Mouse (Mus musculus): ENCODE results near the gene Pirb. TPM values are rescaled to one million over a fixed set of nuclear protein-coding genes. Genes with fewer than 3 reads are reported as not detected.
A peak's percentile ranks its signal among the peaks of the same experiment; 100 is the strongest.
"Not testable (repeated sequence)": the region's sequence is repeated elsewhere in the genome, so short reads cannot be mapped to it uniquely, and the experiment has no call there.

The Pirb gene
- polyA plus RNA-seq (2015; fragmentation: Nextera tagmentation; extraction: Ambion mirVana), result 0.84 and 1.3 TPM in 2 replicates

DNA sequence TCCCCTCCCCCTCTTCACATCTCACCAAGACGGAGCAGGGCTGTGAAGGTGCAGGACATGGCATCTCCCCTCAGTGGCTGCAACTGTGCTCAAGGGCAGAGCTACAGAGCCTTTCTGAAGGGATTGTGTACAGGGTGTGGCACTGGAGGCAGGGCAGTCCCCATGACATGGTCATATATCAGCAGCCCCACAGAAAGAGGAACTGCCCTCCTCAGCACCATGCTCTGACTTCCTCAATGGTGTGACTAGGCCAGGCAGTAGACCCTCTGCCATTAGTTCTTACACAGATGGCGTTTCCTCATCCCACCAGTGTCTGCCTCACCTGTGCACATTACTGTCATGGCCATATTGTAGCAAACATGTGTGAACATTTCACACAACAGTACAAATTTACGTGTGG lies at the start of gene Pirb:
Pirb (minus strand) TSS at position 124 of the 400 bp plus-strand sequence.
- H3K27me3 ChIP-seq; ATAC-seq (ENCODE audit: low read depth); H3K9me3 ChIP-seq (replicated peaks); DNase-seq; H3K9ac ChIP-seq; H3K4me2 ChIP-seq; H3K4me3 ChIP-seq (replicated peaks); H3K4me1 ChIP-seq (replicated peaks); H3K36me3 ChIP-seq; H3K27ac ChIP-seq: not testable (repeated sequence)
- WGBS (ENCODE audit: insufficient replicate concordance), result 27% methylated on average over 1 of the region's 3 CpGs

DNA sequence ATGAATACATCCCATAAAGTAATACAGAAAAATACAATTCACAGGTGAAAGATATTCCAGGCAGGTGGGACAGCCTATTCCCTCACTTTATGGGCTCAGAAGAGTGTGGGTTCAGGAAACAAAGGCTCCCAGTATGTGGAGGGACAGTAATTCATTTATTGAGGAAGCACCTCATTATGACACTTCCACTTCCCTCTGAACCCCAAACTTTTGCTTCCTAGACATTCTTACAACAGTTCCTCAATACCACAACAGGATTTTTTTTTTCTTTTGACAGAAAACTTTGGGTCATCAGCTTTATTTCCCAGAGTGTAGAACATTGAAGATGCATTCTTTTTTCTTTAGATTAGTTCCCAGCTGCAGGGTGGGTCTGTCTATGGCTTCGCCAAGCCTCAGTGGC lies 12.5 kb upstream of the Pirb start:
- H3K27ac ChIP-seq; H3K36me3 ChIP-seq; H3K4me2 ChIP-seq; DNase-seq; H3K4me3 ChIP-seq (replicated peaks); H3K9me3 ChIP-seq (replicated peaks); H3K27me3 ChIP-seq; H3K4me1 ChIP-seq (replicated peaks); ATAC-seq (ENCODE audit: low read depth); H3K9ac ChIP-seq: not testable (repeated sequence)
- no CpG with 5 or more reads among the region's 1 CpGs for WGBS (ENCODE audit: insufficient replicate concordance)

DNA sequence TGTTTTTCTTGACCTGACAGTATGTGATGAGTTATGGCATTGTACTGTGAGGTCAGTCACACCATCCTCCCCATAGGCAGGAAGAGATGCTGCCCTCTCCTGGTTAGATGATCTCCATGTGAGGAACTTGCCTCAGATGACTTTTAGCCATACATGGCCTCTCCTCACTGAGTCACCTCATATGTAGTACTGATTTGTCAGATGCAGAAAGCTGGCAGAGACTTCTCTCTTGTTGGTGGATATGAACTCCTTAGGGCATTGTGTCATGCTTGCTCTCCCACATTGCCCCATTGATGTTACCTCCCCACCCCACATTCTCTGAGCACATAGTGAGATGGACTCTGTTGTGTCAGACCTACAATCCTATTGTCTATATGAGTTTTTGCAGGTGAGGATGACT lies 5.3 kb upstream of the Pirb start:
- not testable (repeated sequence) for H3K36me3 ChIP-seq; H3K9ac ChIP-seq; H3K4me2 ChIP-seq; H3K9me3 ChIP-seq (replicated peaks); H3K27ac ChIP-seq; ATAC-seq (ENCODE audit: low read depth); H3K4me1 ChIP-seq (replicated peaks); H3K27me3 ChIP-seq; H3K4me3 ChIP-seq (replicated peaks); DNase-seq

DNA sequence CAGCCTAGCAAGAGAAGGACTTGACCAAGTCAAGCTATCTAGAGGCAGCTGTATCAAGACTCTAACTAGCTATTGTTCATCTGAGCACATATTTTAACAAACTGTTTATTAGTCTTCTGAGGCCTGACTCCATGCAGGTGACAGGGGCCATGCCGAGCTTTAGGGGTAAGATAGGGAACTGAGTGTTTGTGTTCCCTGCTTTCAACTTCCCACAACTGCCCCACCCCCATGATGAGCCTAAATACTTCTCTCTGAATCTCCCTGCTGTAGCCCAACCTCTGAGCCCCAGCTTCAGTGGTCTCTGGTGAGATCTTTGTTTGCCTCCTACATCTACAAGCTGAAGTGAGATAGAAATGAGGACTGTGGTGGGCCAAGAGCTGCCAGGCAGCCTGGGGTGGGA lies 4.9 kb downstream of the Pirb start:
- Histone ChIP-seq H3K4me3 (replicated peaks) (no peak overlapping the region), H3K9me3 (replicated peaks) (no peaks in the 10 kb centered on the region), H3K27ac (no peak overlapping the region), H3K36me3 (no peaks in the 10 kb centered on the region), H3K4me1 (replicated peaks) (no peaks in the 10 kb centered on the region), H3K4me2 (no peak overlapping the region), H3K9ac (no peak overlapping the region), H3K27me3 (no peaks in the 10 kb centered on the region)
- 9% methylated on average over 1 of the region's 1 CpGs for WGBS (ENCODE audit: insufficient replicate concordance)
- ATAC-seq (ENCODE audit: low read depth) (no peak), DNase-seq (no peak)

DNA sequence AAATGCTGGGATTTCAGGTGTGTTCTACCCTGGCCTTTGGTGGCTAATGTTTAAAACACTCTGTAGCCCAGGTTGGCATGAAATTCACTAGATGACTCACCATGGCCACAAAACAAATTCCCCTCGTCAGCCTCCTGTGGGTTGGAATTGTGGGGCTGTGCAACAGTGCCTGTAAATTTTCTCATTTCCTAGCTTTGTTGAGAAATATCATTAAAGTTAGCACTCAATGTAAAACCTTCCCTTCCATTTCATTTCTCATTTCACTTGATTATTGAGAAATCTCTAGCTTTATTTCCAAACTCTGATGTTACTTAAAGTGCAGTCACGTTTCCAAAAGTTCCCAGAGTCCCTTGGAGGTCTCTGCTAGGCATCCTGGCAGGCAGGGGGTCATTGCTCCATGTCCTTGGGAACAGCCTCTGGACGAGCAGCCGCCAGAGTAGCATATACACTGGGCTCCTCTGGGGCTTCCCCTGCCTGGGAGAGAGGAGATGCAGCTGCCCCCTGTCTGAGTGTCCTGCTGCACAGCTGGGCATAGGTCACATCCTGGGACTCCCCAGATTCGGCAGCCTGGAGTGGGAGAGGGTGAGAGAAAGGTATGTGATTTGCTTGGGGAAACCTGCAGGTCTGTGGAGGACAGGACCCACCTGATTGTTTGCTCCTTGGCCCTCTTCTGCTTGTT lies 7.8 kb downstream of the Pirb start:
- Histone ChIP-seq H3K9me3 (replicated peaks) (no peaks in the 10 kb centered on the region), H3K27me3 (no peaks in the 10 kb centered on the region), H3K27ac (no peak overlapping the region), H3K4me3 (replicated peaks) (no peak overlapping the region), H3K4me1 (replicated peaks) (no peaks in the 10 kb centered on the region), H3K9ac (no peak overlapping the region), H3K36me3 (peaks cover 8% of the 10 kb centered on the region), H3K4me2 (no peak overlapping the region)
- 41% methylated on average over 5 of the region's 5 CpGs for WGBS (ENCODE audit: insufficient replicate concordance)
- DNase-seq (no peak), ATAC-seq (ENCODE audit: low read depth) (no peak)

DNA sequence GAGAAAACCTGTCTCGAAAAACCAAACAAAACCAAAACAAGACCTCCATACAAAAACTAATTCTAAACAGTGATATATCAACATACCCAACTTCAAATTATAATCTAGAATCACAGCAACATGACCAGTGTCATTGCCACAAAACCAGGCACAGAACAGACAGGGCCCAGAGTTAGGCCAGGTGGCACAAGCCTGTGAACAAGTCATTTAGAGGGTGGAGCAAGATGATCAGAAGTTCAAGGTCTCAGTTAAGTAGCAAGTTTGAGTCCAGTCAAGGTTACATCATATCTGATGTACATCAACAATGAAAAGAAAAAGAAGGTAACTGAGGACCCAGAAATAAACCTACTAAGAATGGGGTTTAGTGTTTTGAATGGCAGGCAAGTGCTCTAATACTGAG lies 11.2 kb downstream of the Pirb start:
- Histone ChIP-seq H3K4me1 (replicated peaks) (peaks cover 23% of the 10 kb centered on the region), H3K27ac (0 out of 2 replicates have a peak overlapping the region, but pooled peaks have one; percentile 4), H3K4me2 (no peak overlapping the region), H3K27me3 (no peaks in the 10 kb centered on the region), H3K4me3 (replicated peaks) (no peak overlapping the region), H3K9me3 (replicated peaks) (no peaks in the 10 kb centered on the region), H3K9ac (no peak overlapping the region), H3K36me3 (peaks cover 38% of the 10 kb centered on the region)
- DNase-seq, result no peak
- WGBS (ENCODE audit: insufficient replicate concordance), result 51% methylated on average over 1 of the region's 1 CpGs
- ATAC-seq (ENCODE audit: low read depth), result no peak

DNA sequence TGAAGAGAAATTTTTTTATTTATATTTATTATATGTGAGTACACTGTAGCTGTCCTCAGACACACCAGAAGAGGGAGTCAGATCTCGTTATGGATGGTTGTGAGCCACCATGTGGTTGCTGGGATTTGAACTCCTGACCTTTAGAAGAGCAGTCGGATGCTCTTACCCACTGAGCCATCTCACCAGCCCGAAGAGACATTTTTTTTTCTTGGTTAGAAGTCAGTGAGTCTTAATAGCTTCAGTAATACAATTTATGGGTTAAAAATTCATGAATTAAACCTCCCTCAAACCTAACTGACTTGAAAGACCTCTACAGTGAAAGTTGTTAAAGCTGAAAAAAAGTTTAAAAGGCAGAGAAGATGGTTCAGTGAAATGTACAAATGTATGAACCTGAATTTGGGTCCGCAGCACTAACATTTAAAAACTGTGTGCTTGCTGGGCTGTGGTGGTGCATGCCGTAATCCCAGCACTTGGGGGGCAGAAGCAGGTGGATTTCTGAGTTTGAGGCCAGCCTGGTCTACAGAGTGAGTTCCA lies 11.7 kb downstream of the Pirb start:
- peaks cover 23% of the 10 kb centered on the region for H3K4me1 ChIP-seq (replicated peaks)
- not testable (repeated sequence) for DNase-seq; H3K27ac ChIP-seq; H3K9me3 ChIP-seq (replicated peaks); H3K9ac ChIP-seq; H3K4me2 ChIP-seq; ATAC-seq (ENCODE audit: low read depth); H3K4me3 ChIP-seq (replicated peaks); H3K27me3 ChIP-seq
- WGBS (ENCODE audit: insufficient replicate concordance), result 19% methylated on average over 5 of the region's 5 CpGs
- peaks cover 38% of the 10 kb centered on the region for H3K36me3 ChIP-seq

DNA sequence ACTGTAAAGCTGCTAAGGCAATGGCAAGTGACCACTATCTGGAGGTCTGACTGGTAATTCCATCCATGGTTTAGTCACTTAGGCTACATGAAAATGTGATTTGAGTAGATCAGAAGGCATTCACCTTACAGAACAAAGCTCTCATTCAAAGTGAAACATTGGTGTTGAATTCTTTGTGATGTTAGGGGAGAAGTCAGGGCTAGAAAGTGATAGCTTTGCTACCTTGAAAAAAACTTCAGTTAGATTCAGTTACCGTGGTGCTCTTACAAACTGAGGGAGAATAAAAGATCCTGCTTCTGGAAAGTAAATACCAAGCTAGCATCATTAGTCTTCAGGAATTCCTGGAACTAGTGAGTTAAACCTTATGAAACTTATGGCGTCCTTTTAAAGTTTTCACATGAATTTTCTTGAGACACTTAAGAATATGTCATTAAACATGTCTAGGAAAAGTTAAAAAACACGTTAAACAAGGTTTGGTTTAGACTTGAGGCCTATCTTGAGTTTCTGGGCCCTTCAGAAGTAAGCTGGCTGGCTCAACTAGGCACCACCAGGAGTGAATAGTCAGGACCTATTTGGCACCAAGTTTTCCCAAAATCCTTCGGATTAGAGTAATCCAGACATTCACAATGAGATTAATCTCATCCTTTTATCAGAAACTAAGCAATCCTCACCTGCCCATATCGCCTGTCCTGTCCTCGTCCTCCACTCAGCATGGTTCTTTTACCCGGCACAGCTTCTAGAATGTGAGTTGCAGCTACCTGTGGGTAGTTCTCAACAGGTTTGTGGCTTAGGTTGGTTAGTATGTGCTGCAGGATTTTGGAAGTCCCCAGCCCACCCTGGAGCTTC lies 12.4 kb downstream of the Pirb start:
- H3K36me3 ChIP-seq, result peaks cover 38% of the 10 kb centered on the region
- ATAC-seq (ENCODE audit: low read depth) (peak; percentile 24; the same call in 1 of the 2 replicates), DNase-seq (no peak)
- H3K4me3 ChIP-seq (replicated peaks), result no peak overlapping the region
- H3K9ac ChIP-seq, result no peak overlapping the region
- H3K4me2 ChIP-seq, result no peak overlapping the region
- peak overlapping the region; percentile 39; the same call in 1 of the 2 replicates for H3K27ac ChIP-seq
- H3K9me3 ChIP-seq (replicated peaks), result no peaks in the 10 kb centered on the region
- 25% methylated on average over 7 of the region's 7 CpGs for WGBS (ENCODE audit: insufficient replicate concordance)
- H3K4me1 ChIP-seq (replicated peaks), result peaks cover 26% of the 10 kb centered on the region
- no peaks in the 10 kb centered on the region for H3K27me3 ChIP-seq

DNA sequence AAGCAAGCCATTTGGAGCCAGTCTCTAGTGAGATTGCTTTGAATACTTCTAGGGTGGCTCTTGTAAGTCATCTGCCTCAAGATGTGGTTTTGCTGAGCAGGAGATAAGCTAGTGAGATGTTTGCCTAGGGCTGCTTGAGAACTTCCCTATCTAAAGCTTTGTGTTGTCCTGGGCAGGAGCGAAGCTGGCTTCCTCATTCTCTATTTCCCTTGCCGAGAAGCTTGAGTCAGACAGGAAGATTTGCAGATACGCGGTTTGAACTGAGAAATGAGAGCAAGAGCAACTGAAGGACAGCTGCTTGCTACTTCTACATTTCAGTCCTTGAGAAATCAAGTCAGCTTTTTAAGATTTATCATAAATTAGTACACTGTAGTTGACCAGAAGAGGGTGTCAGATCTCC lies 13.2 kb downstream of the Pirb start:
- peaks cover 26% of the 10 kb centered on the region for H3K4me1 ChIP-seq (replicated peaks)
- peak overlapping the region; percentile 84 for H3K4me3 ChIP-seq (replicated peaks)
- peak overlapping the region; percentile 89 for H3K9ac ChIP-seq
- peak overlapping the region; percentile 82 for H3K4me2 ChIP-seq
- H3K27me3 ChIP-seq, result no peaks in the 10 kb centered on the region
- peak; percentile 22 for DNase-seq
- H3K27ac ChIP-seq, result peak overlapping the region; percentile 89
- peaks cover 38% of the 10 kb centered on the region for H3K36me3 ChIP-seq
- 17% methylated on average over 4 of the region's 4 CpGs for WGBS (ENCODE audit: insufficient replicate concordance)
- no peak; the same call in 1 of the 2 replicates for ATAC-seq (ENCODE audit: low read depth)
- no peaks in the 10 kb centered on the region for H3K9me3 ChIP-seq (replicated peaks)

DNA sequence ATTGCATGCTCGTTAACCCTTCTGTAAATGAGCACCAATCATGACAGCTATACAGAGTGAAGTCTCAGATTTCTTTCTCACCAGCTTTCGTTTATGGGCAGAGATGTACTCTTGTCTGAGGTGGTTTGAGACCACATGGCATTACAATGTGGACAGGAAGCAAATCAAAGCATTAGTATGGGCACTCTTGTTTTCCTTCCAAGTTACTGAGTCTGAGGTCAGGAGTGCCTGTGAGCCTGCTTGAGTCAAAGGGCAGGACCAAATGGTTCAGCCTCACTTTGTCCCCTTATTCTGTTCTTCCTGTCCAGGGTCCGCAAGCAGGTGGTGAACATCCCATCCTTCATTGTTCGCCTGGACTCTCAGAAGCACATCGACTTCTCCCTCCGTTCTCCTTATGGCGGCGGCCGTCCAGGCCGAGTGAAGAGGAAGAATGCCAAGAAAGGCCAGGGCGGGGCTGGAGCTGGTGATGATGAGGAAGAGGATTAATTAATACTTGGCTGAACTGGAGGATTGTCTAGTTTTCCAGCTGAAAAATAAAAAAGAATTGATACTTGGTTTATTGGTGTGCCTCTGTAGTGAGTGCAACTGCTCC lies 13.8 kb downstream of the Pirb start:
- DNase-seq, result no peak

DNA sequence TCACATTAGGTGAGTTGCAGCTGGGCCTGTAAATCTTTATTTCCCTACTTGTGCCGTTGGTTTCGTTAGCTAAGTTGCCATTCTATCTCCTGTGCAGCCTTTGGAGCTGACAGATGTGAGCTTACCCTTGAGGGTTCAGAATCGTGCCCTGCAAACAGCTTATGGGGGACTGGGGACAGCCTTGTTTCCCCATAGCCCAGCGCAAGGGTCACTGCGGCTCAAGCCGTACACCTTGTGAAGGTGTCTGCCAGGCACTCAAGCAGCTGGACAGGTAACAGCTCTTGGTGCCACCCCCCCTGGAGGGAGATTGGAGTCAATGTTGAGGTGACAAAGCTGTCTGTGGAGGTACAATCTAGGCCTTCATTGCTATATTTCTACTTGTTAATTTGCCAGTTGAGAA lies 14.3 kb downstream of the Pirb start:
- H3K27ac ChIP-seq, result peak overlapping the region; percentile 89
- no peak for DNase-seq
- no peaks in the 10 kb centered on the region for H3K27me3 ChIP-seq
- peak overlapping the region; percentile 82 for H3K4me2 ChIP-seq
- H3K9ac ChIP-seq, result peak overlapping the region; percentile 89
- peak overlapping the region; percentile 84 for H3K4me3 ChIP-seq (replicated peaks)
- 12% methylated on average over 6 of the region's 6 CpGs for WGBS (ENCODE audit: insufficient replicate concordance)
- H3K36me3 ChIP-seq, result peaks cover 38% of the 10 kb centered on the region
- ATAC-seq (ENCODE audit: low read depth), result no peak
- H3K4me1 ChIP-seq (replicated peaks), result peaks cover 26% of the 10 kb centered on the region
- H3K9me3 ChIP-seq (replicated peaks), result no peaks in the 10 kb centered on the region

More for the DNA sequence above, 13.8 kb downstream of the Pirb start:
- Histone ChIP-seq H3K27ac (peak overlapping the region; percentile 89), H3K4me2 (peak overlapping the region; percentile 82), H3K36me3 (peaks cover 38% of the 10 kb centered on the region), H3K9me3 (replicated peaks) (no peaks in the 10 kb centered on the region), H3K27me3 (no peaks in the 10 kb centered on the region), H3K4me1 (replicated peaks) (peaks cover 26% of the 10 kb centered on the region), H3K9ac (peak overlapping the region; percentile 89), H3K4me3 (replicated peaks) (peak overlapping the region; percentile 84)
- no peak for ATAC-seq (ENCODE audit: low read depth)
- WGBS (ENCODE audit: insufficient replicate concordance), result 29% methylated on average over 11 of the region's 11 CpGs
